Mouse (Mus musculus) naive thymus-derived CD4-positive, alpha-beta T cell, adult 2 months (primary cell): ENCODE measurements around the gene Btbd35f3.
"Not testable (repeated sequence)": the region's sequence is repeated elsewhere in the genome, so short reads cannot be mapped to it uniquely, and the experiment has no call there.

Experiments
- DNase-seq: peaks from one replicate; pipeline ENCODE4 v3.0.0-alpha.2; 2011; ENCODE audit warnings: low read depth

The Btbd35f3 gene

DNA sequence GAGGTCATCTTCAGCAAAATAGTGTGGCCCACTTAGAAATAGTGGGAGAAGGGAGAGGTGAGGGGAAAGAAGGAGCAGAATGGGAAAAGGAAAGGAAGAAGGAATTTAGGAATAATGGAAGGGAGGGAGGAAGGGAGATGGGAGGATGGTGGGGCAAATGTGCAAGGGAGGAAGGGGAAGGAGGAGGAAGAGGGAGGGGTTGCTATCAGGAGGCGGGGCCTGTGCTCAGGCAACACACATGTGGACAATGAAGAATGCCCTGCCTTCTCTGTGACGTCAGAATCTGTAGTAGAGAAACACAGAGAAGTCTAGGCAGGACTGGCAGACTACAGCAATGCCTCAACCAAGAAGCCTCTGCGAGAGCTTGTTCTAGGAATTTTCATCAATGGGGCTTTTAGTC lies at the start of gene Btbd35f3:
Gene Btbd35f3 (plus strand): TSS at position 301 of the 400 bp plus-strand sequence.
- DNase-seq = not testable (repeated sequence)
